Mouse (Mus musculus) lung, postnatal 10 days (tissue): ENCODE measurements around the gene Pianp.

ENCODE experiments used
- DNase-seq: peaks from one replicate; pipeline ENCODE4 v3.0.0; 2021

Pianp gene

GRCm38 (mm10) chr6:125008586-125009128, 12.2 kb downstream of the Pianp start:
- DNase-seq: peak; percentile 99

- no peak for DNase-seq
Measured at GRCm38 (mm10) chr6:125009129-125009180, 12.5 kb downstream of the Pianp start, which contains the start of gene Zfp384. Gene Zfp384, plus strand, starts transcription at chr6:125009145.

- DNase-seq: peak; percentile 90
Measured at GRCm38 (mm10) chr6:125009181-125010073, 12.9 kb downstream of the Pianp start.

GRCm38 (mm10) chr6:125017682-125018081, 21.2 kb downstream of the Pianp start:
- DNase-seq: no peak

GRCm38 (mm10) chr6:125030532-125030931, 34.0 kb downstream of the Pianp start:
- peak; percentile 70 for DNase-seq

- no peak for DNase-seq
Measured at GRCm38 (mm10) chr6:125031604-125032003, 35.1 kb downstream of the Pianp start.

- no peak for DNase-seq
Measured at GRCm38 (mm10) chr6:125038666-125039065, 42.2 kb downstream of the Pianp start.

GRCm38 (mm10) chr6:125039131-125039530, 42.6 kb downstream of the Pianp start:
- DNase-seq: no peak

GRCm38 (mm10) chr6:125039533-125040153, 43.1 kb downstream of the Pianp start, which contains the start of gene Ing4:
Gene Ing4, plus strand, starts transcription at chr6:125039760.
- peak; percentile 95 for DNase-seq

- DNase-seq: no peak
Measured at GRCm38 (mm10) chr6:125040221-125040620, 43.7 kb downstream of the Pianp start.

GRCm38 (mm10) chr6:125041047-125041446, 44.6 kb downstream of the Pianp start:
- no peak for DNase-seq

- no peak for DNase-seq
Measured at GRCm38 (mm10) chr6:125042081-125042480, 45.6 kb downstream of the Pianp start.

- DNase-seq: peak; percentile 91
Measured at GRCm38 (mm10) chr6:125046691-125047090, 50.2 kb downstream of the Pianp start.

GRCm38 (mm10) chr6:125049678-125050077, 53.2 kb downstream of the Pianp start, which contains the start of gene Acrbp:
Gene Acrbp, plus strand, starts transcription at chr6:125049689.
- DNase-seq: no peak

- peak; percentile 44 for DNase-seq
Measured at GRCm38 (mm10) chr6:125051237-125051636, 54.7 kb downstream of the Pianp start.
